Mouse (Mus musculus) embryonic facial prominence, embryonic 14.5 days (tissue): ENCODE measurements around the gene Thy1. TPM values are rescaled to one million over a fixed set of nuclear protein-coding genes. Genes with fewer than 3 reads are reported as not detected.

Source experiments
- ATAC-seq: fragments of 200-750 bp; cut with Nextera tagmentation; 2 replicates; pipeline ENCODE4 v1.8.0; 2017; ENCODE audit warnings: low read depth, moderate number of reproducible peaks, moderate TSS enrichment
- DNase-seq: peaks from one replicate; pipeline ENCODE4 v3.0.0-alpha.2; 2015; ENCODE audit warnings: low spot score
- H3K27ac ChIP-seq: fragments of 300-500 bp; sonication (generic); replicated peaks from 2 replicates; pipeline ENCODE4 v1.5.1; 2014; ENCODE audit warnings: low read depth, mild to moderate bottlenecking, low read length, moderate library complexity
- H3K27me3 ChIP-seq: fragments of 300-500 bp; sonication (generic); replicated peaks from 2 replicates; pipeline ENCODE4 v1.6.1; 2014; ENCODE audit warnings: low read length; ENCODE audit not compliant: control insufficient read depth, insufficient read depth
- H3K36me3 ChIP-seq: fragments of 300-500 bp; sonication (generic); 2 replicates; pipeline ENCODE4 v1.6.1; 2014; ENCODE audit warnings: low read length, mixed read lengths; ENCODE audit not compliant: control insufficient read depth, insufficient read depth
- H3K4me1 ChIP-seq: fragments of 300-500 bp; sonication (generic); 2 replicates; pipeline ENCODE4 v1.6.1; 2014; ENCODE audit warnings: antibody characterized with exemption, low read length; ENCODE audit not compliant: control insufficient read depth, insufficient read depth
- H3K4me2 ChIP-seq: fragments of 300-500 bp; sonication (generic); 2 replicates; pipeline ENCODE4 v1.6.1; 2014; ENCODE audit warnings: low read depth, mild to moderate bottlenecking, low read length, moderate library complexity, mixed read lengths
- H3K4me3 ChIP-seq: fragments of 300-500 bp; sonication (generic); 2 replicates; pipeline ENCODE4 v1.5.1; 2014; ENCODE audit warnings: low read depth, mild to moderate bottlenecking, low read length
- H3K9ac ChIP-seq: fragments of 300-500 bp; sonication (generic); 2 replicates; pipeline ENCODE4 v1.6.1; 2014; ENCODE audit warnings: low read depth, mild to moderate bottlenecking, low read length, moderate library complexity, mixed read lengths
- H3K9me3 ChIP-seq: fragments of 300-500 bp; sonication (generic); 2 replicates; pipeline ENCODE4 v1.6.1; 2016; ENCODE audit warnings: low read length; ENCODE audit not compliant: control insufficient read depth
- WGBS: fragments of 180-500 bp; shearing (Covaris S2); extraction: QIAGEN DNeasy Blood & Tissue Kit; methylation state at CpG from one replicate; pipeline ENCODE4 v1.1.7; 2014; 5-methylcytosine and 5-hydroxymethylcytosine counted together
- polyA plus RNA-seq: library from polyadenylated mRNA; unstranded; fragments of >200 nt; fragmentation: Nextera tagmentation; extraction: Ambion mirVana; gene quantifications from 2 replicates; pipeline ENCODE4 v1.2.1, GENCODE M21; 2014

Gene Thy1
- polyA plus RNA-seq, 1 experiment from 2014 or later, result 19.6 TPM

DNA sequence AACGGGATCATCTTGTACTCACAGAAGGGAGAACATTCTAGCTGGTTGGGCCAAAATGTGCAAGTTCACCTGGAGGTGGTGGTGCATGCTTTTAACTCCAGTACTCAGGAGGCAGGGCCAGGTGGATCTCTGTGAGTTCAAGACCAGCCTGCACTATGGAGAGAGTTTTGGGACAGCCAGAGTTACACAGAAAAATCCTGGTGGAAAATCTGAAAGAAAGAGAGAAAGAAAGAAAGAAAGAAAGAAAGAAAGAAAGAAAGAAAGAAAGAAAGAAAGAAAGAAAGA, 846 bp upstream of the Thy1 start:
- Histone ChIP-seq H3K9me3 (no peaks in the 10 kb centered on the region), H3K9ac (no peak overlapping the region), H3K4me3 (no peak overlapping the region), H3K4me2 (no peak overlapping the region), H3K27me3 (peaks cover 27% of the 10 kb centered on the region), H3K27ac (no peak overlapping the region), H3K4me1 (peaks cover 13% of the 10 kb centered on the region; the same call in 1 of the 2 replicates), H3K36me3 (no peaks in the 10 kb centered on the region)
- no peak for DNase-seq
- 80% methylated on average over 1 of the region's 1 CpGs for WGBS
- no peak for ATAC-seq

DNA sequence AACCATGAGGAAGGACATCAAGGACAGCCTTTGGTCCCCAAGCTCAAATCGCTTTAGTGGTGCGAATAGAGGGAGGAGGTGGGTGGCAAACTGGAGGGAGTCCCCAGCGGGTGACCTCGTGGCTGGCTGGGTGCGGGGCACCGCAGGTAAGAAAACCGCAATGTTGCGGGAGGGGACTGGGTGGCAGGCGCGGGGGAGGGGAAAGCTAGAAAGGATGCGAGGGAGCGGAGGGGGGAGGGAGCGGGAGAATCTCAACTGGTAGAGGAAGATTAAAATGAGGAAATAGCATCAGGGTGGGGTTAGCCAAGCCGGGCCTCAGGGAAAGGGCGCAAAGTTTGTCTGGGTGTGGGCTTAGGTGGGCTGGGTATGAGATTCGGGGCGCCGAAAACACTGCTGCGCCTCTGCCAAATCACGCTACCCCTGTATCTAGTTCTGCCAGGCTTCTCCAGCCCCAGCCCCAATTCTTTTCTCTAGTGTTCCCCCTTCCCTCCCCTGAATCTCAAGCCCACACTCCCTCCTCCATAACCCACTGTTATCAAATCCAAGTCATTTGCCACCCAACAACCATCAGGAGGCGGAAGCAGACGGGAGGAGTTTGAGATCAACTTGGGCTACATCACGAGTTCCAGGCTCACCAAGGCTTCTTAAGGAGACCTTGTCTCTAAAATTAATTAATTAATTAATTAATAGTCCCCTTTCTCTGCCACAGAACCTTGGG, 683 bp downstream of the Thy1 start:
- 4% methylated on average over 23 of the region's 23 CpGs for WGBS

GRCm38 (mm10) chr9:44044426-44045157, 1.4 kb downstream of the Thy1 start:
- Histone ChIP-seq H3K36me3 (no peaks in the 10 kb centered on the region), H3K9me3 (no peaks in the 10 kb centered on the region), H3K27ac (no peak overlapping the region), H3K4me2 (peak overlapping the region; percentile 58), H3K4me3 (peak overlapping the region; percentile 40), H3K9ac (no peak overlapping the region), H3K4me1 (peaks cover 13% of the 10 kb centered on the region; the same call in 1 of the 2 replicates), H3K27me3 (peaks cover 27% of the 10 kb centered on the region)
- 42% methylated on average over 14 of the region's 14 CpGs for WGBS
- ATAC-seq (no peak), DNase-seq (no peak)

More for the DNA sequence above, 683 bp downstream of the Thy1 start:
- Histone ChIP-seq H3K27me3 (peaks cover 27% of the 10 kb centered on the region), H3K4me3 (peak overlapping the region; percentile 40), H3K9me3 (no peaks in the 10 kb centered on the region), H3K4me2 (peak overlapping the region; percentile 58), H3K27ac (no peak overlapping the region), H3K4me1 (peaks cover 13% of the 10 kb centered on the region; the same call in 1 of the 2 replicates), H3K36me3 (no peaks in the 10 kb centered on the region), H3K9ac (peak overlapping the region; percentile 32)
- no peak for DNase-seq
- ATAC-seq, result no peak

DNA sequence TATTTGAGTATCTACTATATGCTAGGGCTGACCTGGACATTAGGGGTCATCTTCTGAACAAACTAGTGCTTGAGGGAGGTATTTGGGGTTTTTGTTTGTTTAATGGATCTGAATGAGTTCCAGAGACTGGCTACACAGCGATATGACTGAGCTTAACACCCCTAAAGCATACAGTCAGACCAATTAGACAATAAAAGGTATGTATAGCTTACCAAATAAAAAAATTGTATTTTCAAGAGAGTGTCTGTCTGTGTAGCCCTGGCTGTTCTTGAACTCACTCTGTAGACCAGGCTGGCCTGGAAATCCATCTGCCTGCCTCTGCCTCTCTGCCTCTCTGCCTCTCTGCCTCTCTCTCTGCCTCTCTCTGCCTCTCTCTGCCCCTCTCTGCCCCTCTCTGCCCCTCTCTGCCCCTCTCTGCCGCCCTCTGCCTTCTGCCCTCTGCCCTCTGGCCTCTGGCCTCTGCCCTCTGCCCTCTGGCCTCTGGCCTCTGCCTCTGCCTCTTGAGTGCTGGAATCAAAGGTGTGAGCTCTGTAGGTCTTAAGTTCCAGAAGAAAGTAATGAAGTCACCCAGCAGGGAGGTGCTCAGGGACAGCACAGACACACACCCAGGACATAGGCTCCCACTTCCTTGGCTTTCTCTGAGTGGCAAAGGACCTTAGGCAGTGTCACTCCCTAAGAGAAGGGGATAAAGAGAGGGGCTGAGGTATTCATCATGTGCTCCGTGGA, 2.1 kb downstream of the Thy1 start:
- 62% methylated on average over 3 of the region's 3 CpGs for WGBS
- H3K4me1 ChIP-seq, result peaks cover 13% of the 10 kb centered on the region; the same call in 1 of the 2 replicates
- H3K27me3 ChIP-seq, result peaks cover 27% of the 10 kb centered on the region
- no peaks in the 10 kb centered on the region for H3K9me3 ChIP-seq
- no peak overlapping the region; the same call in 1 of the 2 replicates for H3K4me2 ChIP-seq
- H3K36me3 ChIP-seq, result no peaks in the 10 kb centered on the region
- H3K27ac ChIP-seq, result no peak overlapping the region
- ATAC-seq (no peak), DNase-seq (no peak)
- H3K4me3 ChIP-seq, result no peak overlapping the region
- H3K9ac ChIP-seq, result no peak overlapping the region

- 71% methylated on average over 5 of the region's 5 CpGs for WGBS
- Histone ChIP-seq H3K4me1 (peaks cover 13% of the 10 kb centered on the region; the same call in 1 of the 2 replicates), H3K27ac (no peak overlapping the region), H3K9ac (no peak overlapping the region), H3K9me3 (no peaks in the 10 kb centered on the region), H3K4me2 (no peak overlapping the region), H3K4me3 (no peak overlapping the region), H3K36me3 (no peaks in the 10 kb centered on the region), H3K27me3 (peaks cover 27% of the 10 kb centered on the region)
- no peak for ATAC-seq
- no peak for DNase-seq
Measured at GRCm38 (mm10) chr9:44045884-44046272, 2.7 kb downstream of the Thy1 start.

- H3K36me3 ChIP-seq, result no peaks in the 10 kb centered on the region
- no peak overlapping the region for H3K4me2 ChIP-seq
- H3K27ac ChIP-seq, result no peak overlapping the region
- no peak overlapping the region for H3K9ac ChIP-seq
- no peaks in the 10 kb centered on the region for H3K9me3 ChIP-seq
- no peak for ATAC-seq
- no peak for DNase-seq
- H3K27me3 ChIP-seq, result peaks cover 27% of the 10 kb centered on the region
- peaks cover 13% of the 10 kb centered on the region; the same call in 1 of the 2 replicates for H3K4me1 ChIP-seq
- H3K4me3 ChIP-seq, result no peak overlapping the region
- WGBS, result 89% methylated on average over 12 of the region's 12 CpGs
Measured at GRCm38 (mm10) chr9:44046426-44046825, 3.2 kb downstream of the Thy1 start.

DNA sequence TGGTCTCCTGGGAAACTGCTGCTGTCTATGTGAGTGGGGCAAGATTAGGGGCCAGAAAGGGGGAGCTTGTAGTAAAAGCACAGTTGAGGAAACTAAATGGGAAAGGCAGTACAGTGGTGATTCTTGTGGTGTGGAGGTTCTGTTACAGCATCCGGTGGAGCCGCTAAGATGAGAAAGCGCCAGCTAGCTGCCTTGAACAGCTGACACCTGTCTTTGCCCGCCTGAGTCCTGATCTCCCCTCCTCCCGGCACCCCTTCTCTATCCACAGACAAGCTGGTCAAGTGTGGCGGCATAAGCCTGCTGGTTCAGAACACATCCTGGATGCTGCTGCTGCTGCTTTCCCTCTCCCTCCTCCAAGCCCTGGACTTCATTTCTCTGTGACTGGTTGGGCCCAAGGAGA, 3.9 kb downstream of the Thy1 start:
- H3K27ac ChIP-seq, result no peak overlapping the region
- WGBS, result 59% methylated on average over 6 of the region's 6 CpGs
- H3K4me3 ChIP-seq, result no peak overlapping the region

GRCm38 (mm10) chr9:44047571-44048490, 4.6 kb downstream of the Thy1 start:
- 65% methylated on average over 14 of the region's 14 CpGs for WGBS
- Histone ChIP-seq H3K27me3 (peaks cover 23% of the 10 kb centered on the region), H3K4me2 (no peak overlapping the region), H3K36me3 (no peaks in the 10 kb centered on the region), H3K9ac (no peak overlapping the region), H3K4me1 (peaks cover 11% of the 10 kb centered on the region; the same call in 1 of the 2 replicates), H3K9me3 (no peaks in the 10 kb centered on the region), H3K27ac (no peak overlapping the region), H3K4me3 (no peak overlapping the region)
- DNase-seq (no peak), ATAC-seq (no peak)

More for the DNA sequence above, 3.9 kb downstream of the Thy1 start:
- no peaks in the 10 kb centered on the region for H3K36me3 ChIP-seq
- H3K9me3 ChIP-seq, result no peaks in the 10 kb centered on the region
- no peak for ATAC-seq
- H3K27me3 ChIP-seq, result peaks cover 26% of the 10 kb centered on the region
- no peak overlapping the region for H3K4me2 ChIP-seq
- DNase-seq, result peak; percentile 65
- H3K9ac ChIP-seq, result no peak overlapping the region
- H3K4me1 ChIP-seq, result peaks cover 13% of the 10 kb centered on the region; the same call in 1 of the 2 replicates
